Mouse (Mus musculus): ENCODE measurements around the gene Ap2s1. TPM values are rescaled to one million over a fixed set of nuclear protein-coding genes. Genes with fewer than 3 reads are reported as not detected.

Gene Ap2s1
- polyA plus RNA-seq, 1 experiment: 88.3 TPM

DNA sequence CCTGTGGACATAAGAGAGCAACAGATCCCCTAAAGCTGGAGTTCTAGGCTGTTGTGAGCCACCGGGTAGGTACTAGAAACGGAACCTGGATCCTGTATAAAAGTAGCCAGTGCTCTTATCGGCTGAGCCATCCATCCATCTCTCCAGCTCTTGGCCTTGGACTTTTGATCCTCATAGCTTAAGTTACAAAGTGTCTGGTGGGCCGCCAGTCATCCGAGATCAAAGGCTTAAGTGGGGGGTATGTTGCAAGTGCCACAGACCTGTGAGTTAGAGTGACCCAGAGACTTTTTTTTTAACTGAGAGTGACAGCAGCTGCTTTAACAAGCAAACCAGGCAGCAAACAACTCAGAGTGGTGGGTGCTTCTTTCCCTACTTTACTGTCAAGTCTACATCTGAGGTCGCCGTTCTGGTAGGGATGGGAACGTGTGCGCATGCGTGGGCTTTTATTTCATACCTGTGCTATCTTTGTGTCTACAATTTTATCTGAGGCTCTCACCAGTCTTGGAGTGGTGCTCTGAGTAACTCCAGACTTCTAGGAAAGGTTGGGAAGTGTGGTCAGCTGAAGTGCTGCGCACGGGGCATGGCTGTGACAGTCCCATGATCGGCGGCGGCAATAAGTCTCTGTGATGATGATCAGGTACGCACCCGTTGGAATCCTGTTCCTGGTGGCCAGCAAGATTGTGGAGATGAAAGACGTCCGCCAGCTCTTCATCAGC is 55.0 kb downstream of the Ap2s1 start:
- no peak overlapping the region for H3K9ac ChIP-seq (ENCODE audit: low read depth, poor library complexity, severe bottlenecking)
- peaks cover 69% of the 10 kb centered on the region for H3K36me3 ChIP-seq (ENCODE audit: control insufficient read depth, insufficient read depth, low read length, poor library complexity, severe bottlenecking)
- H3K27ac ChIP-seq (ENCODE audit: insufficient read depth, low read length): no peak overlapping the region
- no peaks in the 10 kb centered on the region for H3K27me3 ChIP-seq (ENCODE audit: control insufficient read depth, insufficient read depth, low read length, poor library complexity, severe bottlenecking)
- H3K4me3 ChIP-seq (ENCODE audit: low read depth, low read length): no peak overlapping the region
- TF ChIP-seq CTCF (IDR thresholded peaks at IDR 0.05; ENCODE audit: low read depth, low read length): no peak
- no peak for TF ChIP-seq EP300 (IDR thresholded peaks at IDR 0.05; ENCODE audit: insufficient read depth, low read depth, low read length)
- TF ChIP-seq POLR2A (IDR thresholded peaks at IDR 0.05; ENCODE audit: insufficient read depth, low read length): no peak
- H3K4me1 ChIP-seq (ENCODE audit: control insufficient read depth, insufficient read depth, low read length): no peaks in the 10 kb centered on the region
- no peaks in the 10 kb centered on the region for H3K9me3 ChIP-seq (replicated peaks; ENCODE audit: control insufficient read depth, insufficient read depth, low read length, poor library complexity, severe bottlenecking)

DNA sequence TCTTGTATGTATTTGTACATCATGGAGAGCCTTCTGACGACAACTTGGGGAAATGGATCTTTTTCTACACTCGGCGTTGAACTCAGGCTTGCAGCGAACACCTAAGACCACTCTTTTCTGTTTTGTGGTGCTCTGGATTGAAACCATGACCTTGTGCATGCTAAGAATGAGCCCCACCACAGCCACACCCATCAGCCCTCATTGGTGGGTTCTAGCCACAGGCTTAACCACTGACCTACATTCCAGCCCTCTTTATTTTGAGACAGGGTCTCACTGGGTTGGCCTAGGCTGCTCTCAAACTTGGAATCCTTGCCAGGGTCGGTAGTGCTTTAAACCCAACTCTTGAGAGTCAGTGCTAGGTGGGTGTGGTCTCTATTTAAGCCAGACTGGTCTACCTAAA is 56.7 kb downstream of the Ap2s1 start:
- Histone ChIP-seq H3K27ac (ENCODE audit: insufficient read depth, low read length) (no peak overlapping the region), H3K9ac (ENCODE audit: low read depth, poor library complexity, severe bottlenecking) (no peak overlapping the region), H3K36me3 (ENCODE audit: control insufficient read depth, insufficient read depth, low read length, poor library complexity, severe bottlenecking) (peaks cover 60% of the 10 kb centered on the region), H3K4me3 (ENCODE audit: low read depth, low read length) (no peak overlapping the region), H3K9me3 (replicated peaks; ENCODE audit: control insufficient read depth, insufficient read depth, low read length, poor library complexity, severe bottlenecking) (no peaks in the 10 kb centered on the region), H3K4me1 (ENCODE audit: control insufficient read depth, insufficient read depth, low read length) (no peaks in the 10 kb centered on the region), H3K27me3 (ENCODE audit: control insufficient read depth, insufficient read depth, low read length, poor library complexity, severe bottlenecking) (no peaks in the 10 kb centered on the region)
- TF ChIP-seq EP300 (IDR thresholded peaks at IDR 0.05; ENCODE audit: insufficient read depth, low read depth, low read length): no peak
- TF ChIP-seq CTCF (IDR thresholded peaks at IDR 0.05; ENCODE audit: low read depth, low read length): no peak
- no peak for TF ChIP-seq POLR2A (IDR thresholded peaks at IDR 0.05; ENCODE audit: insufficient read depth, low read length)

Other genes with a start within 250 kb of the Ap2s1 start
- 47.9 and 48.5 TPM in 2 replicates for gene Arhgap35, start 123.4 kb upstream of the Ap2s1 start, polyA plus RNA-seq (2011; ENCODE audit: insufficient read depth, insufficient read length, low read depth, missing spikeins)
- gene Ceacam15, start 62.7 kb upstream of the Ap2s1 start, polyA plus RNA-seq (2011; ENCODE audit: insufficient read depth, insufficient read length, low read depth, missing spikeins): not detected in 2 replicates
- gene Ceacam9, start 16.5 kb upstream of the Ap2s1 start, polyA plus RNA-seq (2011; ENCODE audit: insufficient read depth, insufficient read length, low read depth, missing spikeins): not detected in 2 replicates
- 101 and 108 TPM in 2 replicates for gene Slc1a5, start 42.9 kb downstream of the Ap2s1 start, polyA plus RNA-seq (2011; ENCODE audit: insufficient read depth, insufficient read length, low read depth, missing spikeins)
- 53.5 and 55.5 TPM in 2 replicates for gene Strn4, start 77.5 kb downstream of the Ap2s1 start, polyA plus RNA-seq (2011; ENCODE audit: insufficient read depth, insufficient read length, low read depth, missing spikeins)
- 14.7 and 17.4 TPM in 2 replicates for gene Fkrp, start 78.3 kb downstream of the Ap2s1 start, polyA plus RNA-seq (2011; ENCODE audit: insufficient read depth, insufficient read length, low read depth, missing spikeins)
- 18.4 and 18.5 TPM in 2 replicates for gene Prkd2, start 104.5 kb downstream of the Ap2s1 start, polyA plus RNA-seq (2011; ENCODE audit: insufficient read depth, insufficient read length, low read depth, missing spikeins)
- gene Dact3, start 136.9 kb downstream of the Ap2s1 start, polyA plus RNA-seq (2011; ENCODE audit: insufficient read depth, insufficient read length, low read depth, missing spikeins): 19.2 and 20.8 TPM in 2 replicates
- gene Gng8, start 153.4 kb downstream of the Ap2s1 start, polyA plus RNA-seq (2011; ENCODE audit: insufficient read depth, insufficient read length, low read depth, missing spikeins): 4.5 and 4.6 TPM in 2 replicates
- gene Ptgir, start 168.1 kb downstream of the Ap2s1 start, polyA plus RNA-seq (2011; ENCODE audit: insufficient read depth, insufficient read length, low read depth, missing spikeins): not detected in 2 replicates
- gene Calm3, start 185.7 kb downstream of the Ap2s1 start, polyA plus RNA-seq (2011; ENCODE audit: insufficient read depth, insufficient read length, low read depth, missing spikeins): 358 and 368 TPM in 2 replicates
- gene Pnmal2, start 206.3 kb downstream of the Ap2s1 start, polyA plus RNA-seq (2011; ENCODE audit: insufficient read depth, insufficient read length, low read depth, missing spikeins): 1.5 and 1.6 TPM in 2 replicates
- gene Pnmal1, start 221.3 kb downstream of the Ap2s1 start, polyA plus RNA-seq (2011; ENCODE audit: insufficient read depth, insufficient read length, low read depth, missing spikeins): not detected in 2 replicates
- 1.1 and 1.2 TPM in 2 replicates for gene Gm42372, start 244.7 kb downstream of the Ap2s1 start, polyA plus RNA-seq (2011; ENCODE audit: insufficient read depth, insufficient read length, low read depth, missing spikeins)